Mouse (Mus musculus): ENCODE data around the gene Ccser1. TPM values are rescaled to one million over a fixed set of nuclear protein-coding genes. Genes with fewer than 3 reads are reported as not detected.

Gene Ccser1
- polyA plus RNA-seq, 1 experiment from 2014 or later = 10.8 TPM

DNA sequence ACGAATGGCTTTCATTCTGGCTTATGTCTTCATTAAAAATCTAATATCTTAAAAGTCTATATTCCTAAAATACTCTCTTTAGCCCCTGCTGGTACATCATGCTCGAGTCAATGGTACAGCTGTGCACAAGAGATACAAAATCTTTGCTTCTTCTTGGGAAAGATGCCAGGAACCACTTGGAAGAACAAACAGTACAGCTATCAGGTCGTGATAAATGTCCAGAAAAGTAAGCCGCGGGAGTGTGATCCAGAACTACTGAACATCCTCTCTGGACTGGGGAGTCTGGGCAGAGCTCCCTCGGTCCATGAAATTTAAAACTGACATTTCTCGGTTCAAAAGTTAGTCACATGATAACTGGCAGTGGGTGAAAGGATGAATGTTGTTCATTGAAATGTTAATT is 99.4 kb downstream of the Ccser1 start:
- no peaks in the 10 kb centered on the region for H3K9me3 ChIP-seq (ENCODE audit: control insufficient read depth, low read length)
- ATAC-seq (ENCODE audit: insufficient number of reproducible peaks, low FRiP score, low TSS enrichment, low read depth) (no peak), DNase-seq (ENCODE audit: low spot score) (no peak)
- no peak overlapping the region for H3K9ac ChIP-seq (ENCODE audit: low read length)
- no peak overlapping the region for H3K27ac ChIP-seq (replicated peaks; ENCODE audit: low read depth, low read length)
- no peaks in the 10 kb centered on the region for H3K4me1 ChIP-seq (ENCODE audit: control insufficient read depth, insufficient read depth, low read length)
- H3K4me3 ChIP-seq (ENCODE audit: low read depth, low read length) = no peak overlapping the region
- H3K4me2 ChIP-seq (ENCODE audit: low read depth, severe bottlenecking) = no peak overlapping the region
- no peaks in the 10 kb centered on the region for H3K27me3 ChIP-seq (ENCODE audit: control insufficient read depth, insufficient read depth, low read length)
- 90% methylated on average over 7 of the region's 7 CpGs for WGBS
- H3K36me3 ChIP-seq (ENCODE audit: control insufficient read depth, insufficient read depth, low read length) = no peaks in the 10 kb centered on the region

DNA sequence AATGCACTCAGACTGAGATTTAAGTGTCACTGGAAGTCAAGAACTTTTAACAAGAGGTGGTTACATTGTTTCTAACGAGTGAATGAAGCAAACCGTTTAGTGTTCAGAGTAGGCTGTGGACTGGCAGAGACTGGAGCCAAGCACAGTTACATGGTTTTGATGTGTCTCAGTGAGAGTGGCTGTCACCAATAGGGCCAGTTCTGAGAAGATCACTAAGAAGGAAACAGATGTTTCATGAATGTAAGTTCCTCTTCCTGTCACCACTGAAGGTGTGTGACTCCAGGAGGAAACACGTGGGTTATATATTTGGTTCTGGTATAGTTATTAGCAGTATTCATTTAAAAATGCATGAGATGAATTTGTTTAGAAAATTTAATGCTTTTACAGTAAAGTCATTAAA is 112.8 kb downstream of the Ccser1 start:
- no peaks in the 10 kb centered on the region for H3K36me3 ChIP-seq (ENCODE audit: control insufficient read depth, insufficient read depth, low read length)
- no peaks in the 10 kb centered on the region for H3K9me3 ChIP-seq (ENCODE audit: control insufficient read depth, low read length)
- no peak overlapping the region for H3K27ac ChIP-seq (replicated peaks; ENCODE audit: low read depth, low read length)
- no peaks in the 10 kb centered on the region for H3K27me3 ChIP-seq (ENCODE audit: control insufficient read depth, insufficient read depth, low read length)
- H3K4me1 ChIP-seq (ENCODE audit: control insufficient read depth, insufficient read depth, low read length) = no peaks in the 10 kb centered on the region
- H3K9ac ChIP-seq (ENCODE audit: low read length) = no peak overlapping the region
- H3K4me3 ChIP-seq (ENCODE audit: low read depth, low read length) = no peak overlapping the region
- no peak for DNase-seq (ENCODE audit: low spot score)
- WGBS = 34% methylated on average over 3 of the region's 3 CpGs
- no peak overlapping the region for H3K4me2 ChIP-seq (ENCODE audit: low read depth, severe bottlenecking)
- ATAC-seq (ENCODE audit: insufficient number of reproducible peaks, low FRiP score, low TSS enrichment, low read depth) = no peak

DNA sequence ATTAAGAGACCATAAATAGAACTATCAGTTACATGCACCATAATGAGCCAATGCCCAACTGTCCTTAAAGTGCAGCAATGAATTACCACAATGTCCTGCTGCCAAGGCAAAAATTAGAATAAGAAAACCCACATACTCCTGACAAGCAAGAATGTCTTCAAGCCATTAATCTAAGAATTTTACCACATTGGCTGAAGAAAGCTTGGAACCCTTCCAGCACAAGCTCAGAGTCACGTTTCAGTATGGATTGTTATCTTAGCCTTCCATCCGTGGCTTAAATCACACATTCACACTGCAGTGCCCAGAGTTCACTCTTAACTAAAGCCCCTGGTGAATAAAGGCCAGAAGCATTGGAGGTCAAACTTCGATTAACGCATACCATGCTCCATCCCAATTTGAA is 115.4 kb downstream of the Ccser1 start:
- ATAC-seq (ENCODE audit: insufficient number of reproducible peaks, low FRiP score, low TSS enrichment, low read depth) (no peak), DNase-seq (ENCODE audit: low spot score) (no peak)
- Histone ChIP-seq H3K27ac (replicated peaks; ENCODE audit: low read depth, low read length) (no peak overlapping the region), H3K9me3 (ENCODE audit: control insufficient read depth, low read length) (no peaks in the 10 kb centered on the region), H3K27me3 (ENCODE audit: control insufficient read depth, insufficient read depth, low read length) (no peaks in the 10 kb centered on the region), H3K4me2 (ENCODE audit: low read depth, severe bottlenecking) (no peak overlapping the region), H3K4me1 (ENCODE audit: control insufficient read depth, insufficient read depth, low read length) (no peaks in the 10 kb centered on the region), H3K36me3 (ENCODE audit: control insufficient read depth, insufficient read depth, low read length) (no peaks in the 10 kb centered on the region), H3K4me3 (ENCODE audit: low read depth, low read length) (no peak overlapping the region), H3K9ac (ENCODE audit: low read length) (no peak overlapping the region)
- 63% methylated on average over 4 of the region's 4 CpGs for WGBS

DNA sequence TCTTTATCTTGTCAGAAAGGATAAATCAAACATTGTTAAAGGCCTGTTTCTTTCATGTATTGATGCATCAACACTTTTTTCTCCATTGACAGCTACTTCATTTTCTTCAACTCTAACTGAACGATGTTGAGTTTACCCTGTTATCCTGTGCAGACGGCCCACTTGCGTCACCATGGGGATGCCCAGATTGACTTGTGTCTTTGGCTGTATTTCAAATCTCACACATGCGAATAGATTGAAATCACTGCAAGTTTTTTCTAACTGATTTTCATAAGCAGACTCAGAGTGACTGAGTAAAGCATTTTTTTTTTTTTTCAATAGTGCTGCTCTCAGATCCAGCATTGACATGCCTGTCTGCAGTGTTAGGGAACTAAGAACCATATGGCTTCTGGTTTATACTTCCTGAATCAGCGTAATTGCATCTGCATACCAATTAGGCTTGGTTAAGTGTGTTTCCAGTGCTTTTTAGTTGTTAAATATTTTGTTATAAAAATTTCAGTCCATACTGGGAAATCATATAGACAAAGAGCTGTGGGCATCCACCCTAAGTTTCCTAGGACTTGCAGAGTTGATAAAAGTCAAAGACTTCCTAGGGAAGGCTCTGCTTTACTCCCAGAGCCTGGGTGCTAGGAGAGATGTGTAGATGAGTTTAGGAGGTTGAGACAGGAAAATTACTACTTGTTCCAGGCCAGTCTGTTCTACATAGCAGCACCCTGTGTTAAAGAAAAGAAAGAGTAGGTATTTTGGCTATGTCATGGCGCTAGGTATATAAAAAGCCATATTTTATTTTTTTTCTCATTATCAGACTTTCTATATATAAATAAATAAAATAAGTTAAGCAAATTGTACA is 116.3 kb downstream of the Ccser1 start:
- Histone ChIP-seq H3K36me3 (ENCODE audit: control insufficient read depth, insufficient read depth, low read length) (no peaks in the 10 kb centered on the region), H3K27ac (replicated peaks; ENCODE audit: low read depth, low read length) (no peak overlapping the region), H3K9me3 (ENCODE audit: control insufficient read depth, low read length) (no peaks in the 10 kb centered on the region), H3K9ac (ENCODE audit: low read length) (no peak overlapping the region), H3K4me3 (ENCODE audit: low read depth, low read length) (no peak overlapping the region), H3K4me1 (ENCODE audit: control insufficient read depth, insufficient read depth, low read length) (no peaks in the 10 kb centered on the region), H3K27me3 (ENCODE audit: control insufficient read depth, insufficient read depth, low read length) (no peaks in the 10 kb centered on the region), H3K4me2 (ENCODE audit: low read depth, severe bottlenecking) (no peak overlapping the region)
- DNase-seq (ENCODE audit: low spot score) (no peak), ATAC-seq (ENCODE audit: insufficient number of reproducible peaks, low FRiP score, low TSS enrichment, low read depth) (no peak)
- 78% methylated on average over 6 of the region's 6 CpGs for WGBS

DNA sequence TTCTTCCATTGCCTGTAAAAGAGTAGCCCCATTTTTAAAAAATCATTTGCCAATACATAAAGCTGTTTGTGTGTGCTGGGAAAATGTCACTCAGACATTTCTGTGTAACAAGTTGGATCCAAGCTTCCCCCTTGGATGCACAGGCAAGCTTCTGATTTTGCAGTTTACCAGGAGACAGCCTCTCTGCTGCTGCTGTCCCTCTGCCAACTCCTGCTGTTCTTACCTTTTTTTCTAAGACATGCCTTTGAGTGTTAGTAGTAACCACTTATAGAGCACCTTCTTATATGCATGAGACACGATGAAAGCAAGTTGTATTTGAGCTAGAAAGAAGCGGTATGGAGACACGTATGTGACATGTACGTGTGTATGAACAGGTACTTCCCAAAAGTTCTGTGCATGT is 120.3 kb downstream of the Ccser1 start:
- 91% methylated on average over 4 of the region's 4 CpGs for WGBS
- Histone ChIP-seq H3K27ac (replicated peaks; ENCODE audit: low read depth, low read length) (no peak overlapping the region), H3K36me3 (ENCODE audit: control insufficient read depth, insufficient read depth, low read length) (no peaks in the 10 kb centered on the region), H3K4me1 (ENCODE audit: control insufficient read depth, insufficient read depth, low read length) (no peaks in the 10 kb centered on the region), H3K9ac (ENCODE audit: low read length) (no peak overlapping the region), H3K4me2 (ENCODE audit: low read depth, severe bottlenecking) (no peak overlapping the region), H3K4me3 (ENCODE audit: low read depth, low read length) (no peak overlapping the region), H3K9me3 (ENCODE audit: control insufficient read depth, low read length) (no peaks in the 10 kb centered on the region), H3K27me3 (ENCODE audit: control insufficient read depth, insufficient read depth, low read length) (no peaks in the 10 kb centered on the region)
- DNase-seq (ENCODE audit: low spot score) (no peak), ATAC-seq (ENCODE audit: insufficient number of reproducible peaks, low FRiP score, low TSS enrichment, low read depth) (no peak)

DNA sequence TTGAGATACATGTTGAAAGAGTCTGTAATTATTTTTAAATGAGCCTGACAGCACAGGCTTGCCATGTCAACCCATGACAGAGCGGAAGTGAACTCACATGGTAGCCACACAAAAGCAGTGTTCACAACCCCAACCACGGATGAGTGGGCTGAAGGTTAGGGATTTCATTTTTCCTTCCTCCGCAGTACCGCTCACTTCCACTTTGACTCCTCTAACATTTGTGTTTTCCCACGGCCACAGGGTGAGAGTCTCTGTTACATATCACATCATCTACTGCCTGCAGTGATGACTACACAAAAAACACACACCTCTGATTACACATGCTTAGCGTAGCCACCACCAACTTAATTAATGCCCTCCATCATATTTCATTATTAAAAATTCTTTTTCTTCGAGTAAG is 120.9 kb downstream of the Ccser1 start:
- WGBS = 75% methylated on average over 7 of the region's 7 CpGs
- no peak for ATAC-seq (ENCODE audit: insufficient number of reproducible peaks, low FRiP score, low TSS enrichment, low read depth)
- no peak overlapping the region for H3K4me3 ChIP-seq (ENCODE audit: low read depth, low read length)

DNA sequence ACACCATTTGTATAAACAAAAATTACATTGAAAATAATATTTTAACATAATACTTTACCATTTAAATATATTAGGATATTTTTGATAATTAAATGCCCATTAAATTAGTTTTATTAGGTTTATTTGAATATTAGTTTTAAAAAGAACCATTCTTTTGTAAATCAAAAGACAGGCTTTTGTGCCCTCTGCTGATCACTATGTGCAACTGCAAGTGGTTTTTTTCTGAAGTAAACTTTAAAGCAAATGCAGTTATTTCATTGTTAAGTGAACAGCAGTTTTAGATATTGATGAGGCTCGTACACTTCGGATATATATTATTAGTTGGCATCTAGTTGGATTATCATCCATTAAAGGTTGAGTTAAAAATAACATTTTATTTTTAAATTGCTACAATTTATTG is 121.5 kb downstream of the Ccser1 start:
- Histone ChIP-seq H3K9me3 (ENCODE audit: control insufficient read depth, low read length) (no peaks in the 10 kb centered on the region), H3K4me3 (ENCODE audit: low read depth, low read length) (no peak overlapping the region), H3K36me3 (ENCODE audit: control insufficient read depth, insufficient read depth, low read length) (no peaks in the 10 kb centered on the region), H3K27me3 (ENCODE audit: control insufficient read depth, insufficient read depth, low read length) (no peaks in the 10 kb centered on the region), H3K9ac (ENCODE audit: low read length) (no peak overlapping the region), H3K4me1 (ENCODE audit: control insufficient read depth, insufficient read depth, low read length) (no peaks in the 10 kb centered on the region), H3K4me2 (ENCODE audit: low read depth, severe bottlenecking) (no peak overlapping the region), H3K27ac (replicated peaks; ENCODE audit: low read depth, low read length) (no peak overlapping the region)
- no peak for DNase-seq (ENCODE audit: low spot score)
- ATAC-seq (ENCODE audit: insufficient number of reproducible peaks, low FRiP score, low TSS enrichment, low read depth) = no peak
- 36% methylated on average over 2 of the region's 2 CpGs for WGBS

More for the DNA sequence above, 120.9 kb downstream of the Ccser1 start:
- H3K4me2 ChIP-seq (ENCODE audit: low read depth, severe bottlenecking) = no peak overlapping the region
- H3K27me3 ChIP-seq (ENCODE audit: control insufficient read depth, insufficient read depth, low read length) = no peaks in the 10 kb centered on the region
- H3K36me3 ChIP-seq (ENCODE audit: control insufficient read depth, insufficient read depth, low read length) = no peaks in the 10 kb centered on the region
- no peaks in the 10 kb centered on the region for H3K9me3 ChIP-seq (ENCODE audit: control insufficient read depth, low read length)
- no peak overlapping the region for H3K27ac ChIP-seq (replicated peaks; ENCODE audit: low read depth, low read length)
- DNase-seq (ENCODE audit: low spot score) = no peak
- no peak overlapping the region for H3K9ac ChIP-seq (ENCODE audit: low read length)
- H3K4me1 ChIP-seq (ENCODE audit: control insufficient read depth, insufficient read depth, low read length) = no peaks in the 10 kb centered on the region

DNA sequence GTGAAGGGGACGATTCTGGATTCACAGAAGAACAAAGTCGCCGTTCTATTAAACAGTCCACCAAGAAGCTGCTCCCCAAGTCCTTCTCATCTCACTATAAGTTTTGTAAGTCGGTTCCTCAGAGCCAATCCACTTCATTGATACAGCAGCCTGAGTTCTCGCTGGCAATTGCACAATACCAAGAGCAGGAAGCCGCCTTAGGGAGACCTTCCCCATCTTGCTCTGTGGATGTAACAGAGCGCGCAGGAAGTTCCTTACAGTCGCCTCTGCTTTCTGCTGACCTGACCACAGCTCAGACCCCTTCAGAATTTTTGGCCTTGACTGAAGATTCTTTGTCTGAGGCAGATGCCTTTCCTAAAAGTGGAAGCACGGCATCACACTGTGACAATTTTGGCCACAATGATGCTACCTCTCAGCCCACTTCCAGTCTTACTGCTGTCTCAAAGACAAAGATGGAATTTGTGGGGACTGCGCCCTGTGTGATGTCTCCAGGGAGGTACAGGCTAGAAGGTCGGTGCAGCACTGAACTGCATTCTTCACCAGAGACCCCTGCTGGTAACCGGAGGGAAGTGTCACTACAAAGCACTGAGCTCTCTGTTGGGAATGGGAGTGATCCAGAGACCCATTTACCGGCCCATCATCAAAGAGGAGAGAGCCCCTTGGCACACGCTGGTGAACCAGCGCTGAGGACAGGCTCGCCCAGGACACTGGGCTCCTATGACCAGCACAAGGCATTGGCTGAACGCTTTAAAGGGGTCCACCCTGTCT is 131.4 kb downstream of the Ccser1 start:
- Histone ChIP-seq H3K36me3 (ENCODE audit: control insufficient read depth, insufficient read depth, low read length) (peaks cover 2% of the 10 kb centered on the region; the same call in 1 of the 2 replicates), H3K9me3 (ENCODE audit: control insufficient read depth, low read length) (no peaks in the 10 kb centered on the region), H3K4me1 (ENCODE audit: control insufficient read depth, insufficient read depth, low read length) (no peaks in the 10 kb centered on the region), H3K9ac (ENCODE audit: low read length) (no peak overlapping the region), H3K27me3 (ENCODE audit: control insufficient read depth, insufficient read depth, low read length) (no peaks in the 10 kb centered on the region), H3K27ac (replicated peaks; ENCODE audit: low read depth, low read length) (no peak overlapping the region), H3K4me2 (ENCODE audit: low read depth, severe bottlenecking) (no peak overlapping the region), H3K4me3 (ENCODE audit: low read depth, low read length) (no peak overlapping the region)
- no peak for DNase-seq (ENCODE audit: low spot score)
- WGBS = 87% methylated on average over 18 of the region's 18 CpGs
- ATAC-seq (ENCODE audit: insufficient number of reproducible peaks, low FRiP score, low TSS enrichment, low read depth) = no peak
